In the genomic region with DNA sequence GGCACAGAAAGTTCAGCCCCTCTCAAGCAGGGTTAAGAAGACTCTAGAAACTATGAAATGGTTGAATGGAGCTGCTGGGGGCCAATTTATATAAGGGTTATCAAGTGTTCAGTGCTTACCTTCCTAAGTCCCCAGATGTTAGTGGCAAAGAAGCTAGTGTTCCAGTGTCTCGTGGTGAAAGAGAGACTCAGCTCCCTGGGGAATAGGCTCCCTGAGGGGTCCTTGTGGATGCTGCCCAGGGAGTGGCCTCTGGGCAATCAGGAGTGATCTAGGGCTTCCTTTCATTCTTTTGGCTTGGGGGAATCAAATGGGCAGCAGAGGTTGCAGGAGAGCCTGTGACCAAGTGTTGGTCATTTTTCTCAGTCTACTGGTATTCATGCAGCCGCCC, we compare ENCODE assay signal across 19 mouse cellular contexts. TPM values are rescaled to one million over a fixed set of nuclear protein-coding genes. Genes with fewer than 3 reads are reported as not detected.
DNase-seq lines count a peak whose midpoint lies in the region; ATAC-seq and TF ChIP-seq lines count a peak whose summit lies in the region.
"Had no signal": no experiment of that assay in that cellular context is flagged by ENCODE, and none has a peak within 500 bp of the region (broad histone marks: within the 10 kb centered on the region; RNA-seq: fewer than 3 reads in every experiment).

No protein-coding gene starts in this region.

- no peak overlapping the region for H3K4me3 ChIP-seq in hindbrain, embryonic 10.5 days
- H3K4me3 ChIP-seq in hindbrain, embryonic 14.5 days (replicated peaks; ENCODE audit: low read length) = no peak overlapping the region
- no peak overlapping the region for H3K4me3 ChIP-seq in kidney, postnatal 0 days (replicated peaks; ENCODE audit: low read depth, low read length)
- no peak overlapping the region for H3K4me3 ChIP-seq in intestine, embryonic 14.5 days (ENCODE audit: low read depth, low read length)
- H3K4me3 ChIP-seq in stomach, embryonic 15.5 days (replicated peaks) = no peak overlapping the region
- H3K4me3 ChIP-seq in limb, embryonic 10.5 days = no peak overlapping the region
- H3K4me3 ChIP-seq: embryonic facial prominence, embryonic 12.5 days; liver, embryonic 15.5 days; megakaryocyte, embryonic 14.5 days had no signal

- ATAC-seq in hindbrain, embryonic 14.5 days (ENCODE audit: low FRiP score) = no peak
- no peak; the same call in 1 of the 2 replicates for ATAC-seq in kidney, postnatal 0 days (replicated peaks; ENCODE audit: low FRiP score, low read depth)
- peak; percentile 7; the same call in 1 of the 2 replicates for ATAC-seq in intestine, embryonic 14.5 days (replicated peaks; ENCODE audit: low FRiP score, low TSS enrichment, low read depth)
- ATAC-seq in stomach, embryonic 15.5 days (ENCODE audit: insufficient read depth, low FRiP score, low read depth) = no peak
- ATAC-seq: activated CD4-positive, CD25-positive, alpha-beta regulatory T cell, adult 4 months had no signal

- H3K27ac ChIP-seq in hindbrain, embryonic 10.5 days = peak overlapping the region; percentile 73
- H3K27ac ChIP-seq in hindbrain, embryonic 14.5 days = no peak overlapping the region
- H3K27ac ChIP-seq in kidney, postnatal 0 days = peak overlapping the region; percentile 75
- H3K27ac ChIP-seq in intestine, embryonic 14.5 days (ENCODE audit: low read depth) = peak overlapping the region; percentile 62
- H3K27ac ChIP-seq in stomach, embryonic 15.5 days = peak overlapping the region; percentile 69; the same call in 1 of the 2 replicates
- H3K27ac ChIP-seq in limb, embryonic 10.5 days = no peak overlapping the region
- H3K27ac ChIP-seq: embryonic facial prominence, embryonic 12.5 days; liver, embryonic 15.5 days had no signal

- TF ChIP-seq CTCF in kidney, postnatal 0 days (IDR thresholded peaks at IDR 0.05; ENCODE audit: low read depth) = no peak

- no peak for DNase-seq in hindbrain, embryonic 10.5 days (ENCODE audit: low spot score)
- no peak for DNase-seq in hindbrain, embryonic 14.5 days (ENCODE audit: low spot score)
- no peak for DNase-seq in kidney, postnatal 0 days (ENCODE audit: low spot score)
- DNase-seq in kidney, postnatal 10 days = no peak
- DNase-seq in intestine, embryonic 14.5 days (ENCODE audit: low spot score) = no peak
- no peak for DNase-seq in limb, embryonic 10.5 days (ENCODE audit: low spot score)
- DNase-seq: adrenal gland, postnatal 25 days; cerebellum, adult 18-20 months; cerebellum, postnatal 36 days; gastrocnemius, postnatal 10 days; heart, postnatal 36 days; layer of hippocampus, adult 9-11 months; right cerebral cortex, postnatal 4 days; thymus, adult 2 months had no signal

- no peaks in the 10 kb centered on the region for H3K27me3 ChIP-seq in hindbrain, embryonic 10.5 days (ENCODE audit: insufficient read depth, poor library complexity, severe bottlenecking)
- H3K27me3 ChIP-seq in hindbrain, embryonic 14.5 days (ENCODE audit: control insufficient read depth, insufficient read depth, low read length) = no peaks in the 10 kb centered on the region
- no peaks in the 10 kb centered on the region for H3K27me3 ChIP-seq in kidney, postnatal 0 days (ENCODE audit: insufficient read depth, low read length)
- H3K27me3 ChIP-seq in intestine, embryonic 14.5 days (replicated peaks; ENCODE audit: control insufficient read depth, insufficient read depth, low read length) = no peaks in the 10 kb centered on the region
- H3K27me3 ChIP-seq in stomach, embryonic 15.5 days (replicated peaks) = no peaks in the 10 kb centered on the region
- H3K27me3 ChIP-seq in limb, embryonic 10.5 days (ENCODE audit: low read depth, poor library complexity, severe bottlenecking) = no peaks in the 10 kb centered on the region
- H3K27me3 ChIP-seq: embryonic facial prominence, embryonic 12.5 days; liver, embryonic 15.5 days; megakaryocyte, embryonic 14.5 days had no signal

- no peak overlapping the region for H3K4me2 ChIP-seq in hindbrain, embryonic 14.5 days (replicated peaks)
- no peak overlapping the region for H3K4me2 ChIP-seq in kidney, postnatal 0 days (ENCODE audit: low read length)
- peak overlapping the region; percentile 16; the same call in 1 of the 2 replicates for H3K4me2 ChIP-seq in intestine, embryonic 14.5 days (ENCODE audit: low read length)
- H3K4me2 ChIP-seq in stomach, embryonic 15.5 days = 0 out of 2 replicates have a peak overlapping the region, but pooled peaks have one; percentile 17
- H3K4me2 ChIP-seq: embryonic facial prominence, embryonic 12.5 days; liver, embryonic 15.5 days had no signal

- no peaks in the 10 kb centered on the region for H3K36me3 ChIP-seq in hindbrain, embryonic 10.5 days
- H3K36me3 ChIP-seq in hindbrain, embryonic 14.5 days (replicated peaks; ENCODE audit: control insufficient read depth, insufficient read depth) = no peaks in the 10 kb centered on the region
- no peaks in the 10 kb centered on the region for H3K36me3 ChIP-seq in kidney, postnatal 0 days (ENCODE audit: insufficient read depth, low read length)
- H3K36me3 ChIP-seq in intestine, embryonic 14.5 days (ENCODE audit: control insufficient read depth, insufficient read depth, low read length) = no peaks in the 10 kb centered on the region
- no peaks in the 10 kb centered on the region for H3K36me3 ChIP-seq in stomach, embryonic 15.5 days
- no peaks in the 10 kb centered on the region for H3K36me3 ChIP-seq in limb, embryonic 10.5 days
- H3K36me3 ChIP-seq: embryonic facial prominence, embryonic 12.5 days; liver, embryonic 15.5 days had no signal

- WGBS in hindbrain, embryonic 10.5 days = 56% methylated on average over 2 of the region's 2 CpGs
- WGBS in hindbrain, embryonic 14.5 days = 38% methylated on average over 2 of the region's 2 CpGs
- WGBS in kidney, postnatal 0 days = 32% methylated on average over 2 of the region's 2 CpGs
- 34% methylated on average over 2 of the region's 2 CpGs for WGBS in intestine, embryonic 14.5 days
- WGBS in stomach, embryonic 15.5 days = 42% methylated on average over 2 of the region's 2 CpGs
- 42% methylated on average over 2 of the region's 2 CpGs for WGBS in limb, embryonic 10.5 days

- no peaks in the 10 kb centered on the region for H3K9me3 ChIP-seq in hindbrain, embryonic 10.5 days
- no peaks in the 10 kb centered on the region for H3K9me3 ChIP-seq in hindbrain, embryonic 14.5 days (ENCODE audit: control insufficient read depth, low read length)
- H3K9me3 ChIP-seq in kidney, postnatal 0 days (replicated peaks; ENCODE audit: low read length) = no peaks in the 10 kb centered on the region
- H3K9me3 ChIP-seq in intestine, embryonic 14.5 days (ENCODE audit: control insufficient read depth, low read length) = no peaks in the 10 kb centered on the region
- no peaks in the 10 kb centered on the region for H3K9me3 ChIP-seq in stomach, embryonic 15.5 days
- H3K9me3 ChIP-seq in limb, embryonic 10.5 days (replicated peaks) = no peaks in the 10 kb centered on the region
- H3K9me3 ChIP-seq: embryonic facial prominence, embryonic 12.5 days; liver, embryonic 15.5 days; megakaryocyte, embryonic 14.5 days had no signal

- H3K9ac ChIP-seq in hindbrain, embryonic 14.5 days = no peak overlapping the region
- no peak overlapping the region for H3K9ac ChIP-seq in kidney, postnatal 0 days (ENCODE audit: low read depth, low read length)
- no peak overlapping the region for H3K9ac ChIP-seq in intestine, embryonic 14.5 days (ENCODE audit: low read length)
- no peak overlapping the region for H3K9ac ChIP-seq in stomach, embryonic 15.5 days
- H3K9ac ChIP-seq: embryonic facial prominence, embryonic 12.5 days; liver, embryonic 15.5 days had no signal

- H3K4me1 ChIP-seq in hindbrain, embryonic 10.5 days (replicated peaks) = peaks cover 53% of the 10 kb centered on the region
- peaks cover 23% of the 10 kb centered on the region for H3K4me1 ChIP-seq in hindbrain, embryonic 14.5 days (replicated peaks; ENCODE audit: control insufficient read depth, insufficient read depth, low read length)
- H3K4me1 ChIP-seq in kidney, postnatal 0 days (replicated peaks; ENCODE audit: insufficient read depth, low read length) = peaks cover 46% of the 10 kb centered on the region
- peaks cover 30% of the 10 kb centered on the region for H3K4me1 ChIP-seq in intestine, embryonic 14.5 days (replicated peaks; ENCODE audit: control insufficient read depth, insufficient read depth, low read length)
- H3K4me1 ChIP-seq in stomach, embryonic 15.5 days = peaks cover 29% of the 10 kb centered on the region
- peaks cover 25% of the 10 kb centered on the region for H3K4me1 ChIP-seq in limb, embryonic 10.5 days
- H3K4me1 ChIP-seq: liver, embryonic 15.5 days had no signal

RNA-seq across cellular contexts. Expression of a gene that starts 21.3 kb away (rescaled TPM):
- polyA plus RNA-seq in hindbrain, embryonic 10.5 days (2016; fragmentation: Nextera tagmentation; extraction: Ambion mirVana) = 38.7 and 42.5 TPM in 2 replicates
- 52.4 and 59.0 TPM in 2 replicates for polyA plus RNA-seq in hindbrain, embryonic 14.5 days (2014; fragmentation: Nextera tagmentation; extraction: Ambion mirVana)
- polyA plus RNA-seq in kidney, postnatal 0 days (2015; fragmentation: Nextera tagmentation; extraction: Ambion mirVana) = 36.4 and 39.8 TPM in 2 replicates
- 39.9 and 41.1 TPM in 2 replicates for polyA plus RNA-seq in intestine, embryonic 14.5 days (2014; fragmentation: Nextera tagmentation; extraction: Ambion mirVana)
- polyA plus RNA-seq in stomach, embryonic 15.5 days (2015; fragmentation: Nextera tagmentation; extraction: Ambion mirVana) = 26.7 and 29.1 TPM in 2 replicates
- 35.8 and 40.7 TPM in 2 replicates for polyA plus RNA-seq in limb, embryonic 10.5 days (2016; fragmentation: Nextera tagmentation; extraction: Ambion mirVana)
- polyA plus RNA-seq: activated CD4-positive, CD25-positive, alpha-beta regulatory T cell, adult 4 months had no signal

Comparison
In these comparisons a context has a peak if more than half of its experiments do, and no peak if none do; other contexts are left out.
1. H3K27ac ChIP-seq: peak in hindbrain, embryonic 10.5 days (single experiment), kidney, postnatal 0 days (single experiment), intestine, embryonic 14.5 days (single experiment) and stomach, embryonic 15.5 days (single experiment); none in hindbrain, embryonic 14.5 days (single experiment) and limb, embryonic 10.5 days (single experiment).
2. H3K4me2 ChIP-seq: peak in intestine, embryonic 14.5 days (single experiment) and stomach, embryonic 15.5 days (single experiment); none in hindbrain, embryonic 14.5 days (single experiment) and kidney, postnatal 0 days (single experiment).